Mouse (Mus musculus) limb, embryonic 12.5 days (tissue): ENCODE data around the gene Cdh10. TPM values are rescaled to one million over a fixed set of nuclear protein-coding genes. Genes with fewer than 3 reads are reported as not detected.
A peak's percentile ranks its signal among the peaks of the same experiment; 100 is the strongest.

ENCODE experiments used
- ATAC-seq: fragments of 200-750 bp; cut with Nextera tagmentation; 2 replicates; pipeline ENCODE4 v1.8.0; 2017; ENCODE audit warnings: low read depth, moderate TSS enrichment; ENCODE audit not compliant: insufficient number of reproducible peaks, insufficient read depth, low FRiP score, low TSS enrichment
- H3K27ac ChIP-seq: fragments of 300-500 bp; sonication (generic); 2 replicates; pipeline ENCODE4 v1.5.1; 2016; ENCODE audit warnings: mild to moderate bottlenecking, moderate library complexity
- H3K27me3 ChIP-seq: fragments of 300-500 bp; sonication (generic); 2 replicates; pipeline ENCODE4 v1.6.1; 2016; ENCODE audit warnings: mild to moderate bottlenecking, moderate library complexity
- H3K36me3 ChIP-seq: fragments of 300-500 bp; sonication (generic); 2 replicates; pipeline ENCODE4 v1.6.1; 2016; ENCODE audit warnings: mild to moderate bottlenecking, moderate library complexity
- H3K4me1 ChIP-seq: fragments of 300-500 bp; sonication (generic); replicated peaks from 2 replicates; pipeline ENCODE4 v1.6.1; 2016
- H3K4me2 ChIP-seq: fragments of 300-500 bp; sonication (generic); 2 replicates; pipeline ENCODE4 v1.6.1; 2016; ENCODE audit warnings: mild to moderate bottlenecking, moderate library complexity
- H3K4me3 ChIP-seq: fragments of 300-500 bp; sonication (generic); replicated peaks from 2 replicates; pipeline ENCODE4 v1.5.1; 2016; ENCODE audit warnings: mild to moderate bottlenecking
- H3K9ac ChIP-seq: fragments of 300-500 bp; sonication (generic); replicated peaks from 2 replicates; pipeline ENCODE4 v1.6.1; 2016; ENCODE audit warnings: mild to moderate bottlenecking, moderate library complexity
- H3K9me3 ChIP-seq: fragments of 300-500 bp; sonication (generic); 2 replicates; pipeline ENCODE4 v1.6.1; 2016; ENCODE audit warnings: mild to moderate bottlenecking, moderate library complexity
- WGBS: fragments of 180-500 bp; shearing (Covaris S2); methylation state at CpG from one replicate; pipeline ENCODE4 v1.1.7; 2016; 5-methylcytosine and 5-hydroxymethylcytosine counted together
- polyA plus RNA-seq: library from polyadenylated mRNA; unstranded; fragments of >200 nt; fragmentation: Nextera tagmentation; extraction: Ambion mirVana; gene quantifications from 2 replicates; pipeline ENCODE4 v1.2.1, GENCODE M21; 2016

Cdh10 gene
- polyA plus RNA-seq, 1 experiment from 2014 or later = 3.1 TPM

DNA sequence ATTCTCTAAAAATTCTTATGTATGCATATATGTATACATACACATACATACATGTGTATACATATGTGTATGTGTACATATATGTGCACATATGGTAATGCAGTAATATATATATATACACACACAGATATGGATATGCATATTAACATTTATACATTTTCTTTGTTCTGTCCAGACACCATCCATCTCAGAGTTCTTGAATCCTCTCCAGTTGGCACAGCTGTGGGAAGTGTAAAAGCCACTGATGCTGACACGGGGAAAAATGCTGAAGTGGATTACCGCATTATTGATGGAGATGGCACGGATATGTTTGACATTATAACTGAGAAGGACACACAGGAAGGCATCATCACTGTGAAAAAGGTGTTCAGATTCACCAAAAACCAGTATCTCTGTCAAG is 166.1 kb downstream of the Cdh10 start:
- Histone ChIP-seq H3K4me2 (no peak overlapping the region), H3K27me3 (no peaks in the 10 kb centered on the region), H3K4me3 (no peak overlapping the region), H3K9ac (no peak overlapping the region), H3K4me1 (no peaks in the 10 kb centered on the region), H3K36me3 (no peaks in the 10 kb centered on the region), H3K9me3 (no peaks in the 10 kb centered on the region), H3K27ac (no peak overlapping the region)
- no peak for ATAC-seq
- 87% methylated on average over 3 of the region's 3 CpGs for WGBS

DNA sequence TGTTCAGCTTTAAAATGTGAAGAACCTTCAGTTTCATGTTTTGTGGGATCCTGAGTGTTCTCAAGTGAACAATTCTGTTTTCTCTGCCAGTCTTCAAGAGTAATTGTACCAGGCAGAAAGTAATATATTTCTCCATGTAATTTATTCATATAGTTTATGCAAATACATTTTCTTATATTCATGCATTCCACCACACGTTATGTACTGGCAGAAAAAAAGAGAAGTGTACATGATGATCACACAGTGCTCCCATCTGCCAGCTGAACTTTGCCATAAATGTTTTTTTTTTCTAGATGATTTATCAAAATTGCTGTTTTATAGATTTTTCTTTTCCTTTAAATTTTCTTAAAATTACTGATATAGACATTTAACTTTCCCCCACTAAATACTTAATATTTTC is 168.9 kb downstream of the Cdh10 start:
- no peak for ATAC-seq
- H3K4me1 ChIP-seq = no peaks in the 10 kb centered on the region
- H3K27ac ChIP-seq = no peak overlapping the region
- no peak overlapping the region for H3K9ac ChIP-seq
- H3K4me3 ChIP-seq = no peak overlapping the region
- H3K27me3 ChIP-seq = no peaks in the 10 kb centered on the region
- no peak overlapping the region for H3K4me2 ChIP-seq
- WGBS = 89% methylated on average over 1 of the region's 1 CpGs
- no peaks in the 10 kb centered on the region for H3K36me3 ChIP-seq
- no peaks in the 10 kb centered on the region for H3K9me3 ChIP-seq

GRCm38 (mm10) chr15:18993512-18993911 is 174.8 kb downstream of the Cdh10 start:
- Histone ChIP-seq H3K27ac (no peak overlapping the region), H3K4me1 (no peaks in the 10 kb centered on the region), H3K27me3 (no peaks in the 10 kb centered on the region), H3K4me2 (no peak overlapping the region), H3K9ac (no peak overlapping the region), H3K9me3 (no peaks in the 10 kb centered on the region), H3K4me3 (no peak overlapping the region), H3K36me3 (no peaks in the 10 kb centered on the region)
- ATAC-seq = no peak

GRCm38 (mm10) chr15:18994294-18994693 is 175.5 kb downstream of the Cdh10 start:
- ATAC-seq = no peak
- no peaks in the 10 kb centered on the region for H3K36me3 ChIP-seq
- 74% methylated on average over 4 of the region's 4 CpGs for WGBS

GRCm38 (mm10) chr15:19010829-19011228 is 192.1 kb downstream of the Cdh10 start:
- Histone ChIP-seq H3K4me2 (no peak overlapping the region), H3K9ac (no peak overlapping the region), H3K36me3 (no peaks in the 10 kb centered on the region), H3K4me1 (no peaks in the 10 kb centered on the region), H3K27ac (no peak overlapping the region), H3K9me3 (no peaks in the 10 kb centered on the region), H3K4me3 (no peak overlapping the region), H3K27me3 (no peaks in the 10 kb centered on the region)
- WGBS = 79% methylated on average over 10 of the region's 10 CpGs
- ATAC-seq = no peak

More at GRCm38 (mm10) chr15:18994294-18994693, 175.5 kb downstream of the Cdh10 start:
- Histone ChIP-seq H3K27me3 (no peaks in the 10 kb centered on the region), H3K4me1 (no peaks in the 10 kb centered on the region), H3K9ac (no peak overlapping the region), H3K4me2 (no peak overlapping the region), H3K9me3 (no peaks in the 10 kb centered on the region), H3K4me3 (no peak overlapping the region), H3K27ac (no peak overlapping the region)

DNA sequence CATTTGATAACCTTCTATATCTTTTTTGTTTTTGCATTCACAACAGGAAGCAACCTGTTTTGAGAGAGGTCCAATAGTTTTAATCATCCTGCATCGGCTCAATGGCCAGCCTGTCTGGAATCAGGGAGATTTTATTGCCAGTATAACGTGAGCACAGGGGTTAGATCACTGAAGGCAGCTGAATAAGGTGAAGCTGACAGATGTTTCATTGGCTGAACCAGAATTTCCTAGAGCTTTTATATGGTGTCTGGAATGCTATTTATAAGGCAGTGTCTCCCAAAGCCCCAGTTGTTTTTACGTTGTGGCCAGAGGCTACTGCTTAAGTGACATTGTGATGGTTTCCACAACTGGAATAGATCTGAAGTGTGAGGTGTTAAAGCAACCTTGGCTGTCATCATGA is 214.2 kb downstream of the Cdh10 start:
- Histone ChIP-seq H3K27me3 (no peaks in the 10 kb centered on the region), H3K9ac (no peak overlapping the region), H3K4me3 (no peak overlapping the region), H3K4me2 (no peak overlapping the region), H3K4me1 (peaks cover 8% of the 10 kb centered on the region), H3K27ac (no peak overlapping the region), H3K9me3 (no peaks in the 10 kb centered on the region), H3K36me3 (no peaks in the 10 kb centered on the region)
- 17% methylated on average over 3 of the region's 3 CpGs for WGBS
- ATAC-seq = peak; percentile 77; the same call in 1 of the 2 replicates

DNA sequence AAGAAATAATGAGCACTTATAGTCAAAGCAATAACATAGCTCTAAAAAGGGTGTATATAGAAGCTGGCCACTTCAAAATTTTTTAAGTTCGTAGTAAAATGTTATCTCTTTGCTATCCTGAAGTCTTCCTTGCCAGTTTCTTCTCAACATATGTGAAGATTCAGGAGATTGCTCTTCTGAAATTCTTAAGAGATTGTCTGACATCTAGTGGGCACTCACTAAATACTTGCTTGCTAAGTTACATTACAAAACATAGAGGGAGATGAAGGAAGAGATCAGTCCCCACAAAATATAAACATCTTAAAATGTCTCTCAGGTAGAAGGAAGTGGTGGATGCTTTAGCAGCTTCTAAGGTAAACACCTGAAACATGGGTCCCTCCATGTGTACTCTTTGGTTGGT is 221.3 kb downstream of the Cdh10 start:
- Histone ChIP-seq H3K27ac (no peak overlapping the region), H3K9ac (no peak overlapping the region), H3K27me3 (no peaks in the 10 kb centered on the region), H3K4me2 (no peak overlapping the region), H3K4me3 (no peak overlapping the region), H3K9me3 (no peaks in the 10 kb centered on the region), H3K4me1 (no peaks in the 10 kb centered on the region), H3K36me3 (no peaks in the 10 kb centered on the region)
- WGBS = 65% methylated on average over 1 of the region's 1 CpGs
- ATAC-seq = no peak
